Mouse (Mus musculus) megakaryocyte, embryonic 14.5 days (primary cell): ENCODE data around the gene Dlx5. TPM values are rescaled to one million over a fixed set of nuclear protein-coding genes. Genes with fewer than 3 reads are reported as not detected.

ENCODE experiments used
- H3K27me3 ChIP-seq: replicated peaks from 2 replicates; pipeline ENCODE3; 2012; ENCODE audit warnings: inconsistent platforms
- H3K36me3 ChIP-seq: replicated peaks from 2 replicates; pipeline ENCODE3; 2012; ENCODE audit warnings: low read length, inconsistent platforms, mixed read lengths
- H3K4me1 ChIP-seq: 2 replicates; pipeline ENCODE4 v1.6.1; 2012; ENCODE audit warnings: inconsistent platforms
- H3K4me3 ChIP-seq: replicated peaks from 2 replicates; pipeline ENCODE3; 2012; ENCODE audit warnings: moderate library complexity, mild to moderate bottlenecking, inconsistent platforms
- H3K9me3 ChIP-seq: 2 replicates; pipeline ENCODE4 v1.6.1; 2012; ENCODE audit warnings: inconsistent platforms
- FLI1 ChIP-seq: IDR thresholded peaks from 2 replicates; pipeline ENCODE4 v1.6.1; 2012; ENCODE audit warnings: low read length, inconsistent platforms, mixed read lengths
- GATA1 ChIP-seq: IDR thresholded peaks from 3 replicates; pipeline ENCODE4 v1.6.1; 2012; ENCODE audit warnings: mixed read lengths, low read length, inconsistent platforms, borderline replicate concordance
- polyA plus RNA-seq: library from polyadenylated mRNA; stranded (reverse); fragments of >175 nt; gene quantifications from 2 replicates; pipeline ENCODE4 v1.2.3, GENCODE M21; 2012; ENCODE audit warnings: low replicate concordance; ENCODE audit not compliant: insufficient read depth

Gene Dlx5
- polyA plus RNA-seq, 1 experiment, result not detected

GRCm38 (mm10) chr6:6854902-6855745 lies 26.8 kb downstream of the Dlx5 start:
- Histone ChIP-seq H3K27me3 (peaks cover 96% of the 10 kb centered on the region), H3K4me3 (no peak overlapping the region), H3K9me3 (peaks cover 12% of the 10 kb centered on the region), H3K4me1 (peaks cover 8% of the 10 kb centered on the region), H3K36me3 (no peaks in the 10 kb centered on the region)
- TF ChIP-seq FLI1, result no peak
- TF ChIP-seq GATA1, result no peak

- no peak overlapping the region for H3K4me3 ChIP-seq
- no peak for TF ChIP-seq FLI1
- TF ChIP-seq GATA1, result no peak
- H3K27me3 ChIP-seq, result peaks cover 94% of the 10 kb centered on the region
- H3K36me3 ChIP-seq, result no peaks in the 10 kb centered on the region
- peaks cover 12% of the 10 kb centered on the region for H3K9me3 ChIP-seq
- H3K4me1 ChIP-seq, result no peaks in the 10 kb centered on the region; the same call in 1 of the 2 replicates
These were observed 27.7 kb downstream of the Dlx5 start for GRCm38 (mm10) chr6:6854176-6854575.

- TF ChIP-seq FLI1 (no peak), GATA1 (no peak)
- no peaks in the 10 kb centered on the region for H3K36me3 ChIP-seq
- H3K9me3 ChIP-seq, result peaks cover 12% of the 10 kb centered on the region
- no peak overlapping the region for H3K4me3 ChIP-seq
- no peaks in the 10 kb centered on the region; the same call in 1 of the 2 replicates for H3K4me1 ChIP-seq
- peaks cover 93% of the 10 kb centered on the region for H3K27me3 ChIP-seq
These were observed 28.9 kb downstream of the Dlx5 start for GRCm38 (mm10) chr6:6852944-6853343.

- H3K27me3 ChIP-seq, result peaks cover 85% of the 10 kb centered on the region
- H3K9me3 ChIP-seq, result peaks cover 12% of the 10 kb centered on the region
- TF ChIP-seq FLI1 (no peak), GATA1 (no peak)
- no peaks in the 10 kb centered on the region for H3K36me3 ChIP-seq
- no peak overlapping the region for H3K4me3 ChIP-seq
- no peaks in the 10 kb centered on the region for H3K4me1 ChIP-seq
These were observed 30.7 kb downstream of the Dlx5 start for GRCm38 (mm10) chr6:6851166-6851565.

- Histone ChIP-seq H3K9me3 (peaks cover 12% of the 10 kb centered on the region), H3K36me3 (no peaks in the 10 kb centered on the region), H3K4me3 (no peak overlapping the region), H3K27me3 (peaks cover 78% of the 10 kb centered on the region), H3K4me1 (no peaks in the 10 kb centered on the region)
- TF ChIP-seq GATA1 (no peak), FLI1 (no peak)
These were observed 31.4 kb downstream of the Dlx5 start for GRCm38 (mm10) chr6:6850324-6851060.

GRCm38 (mm10) chr6:6849744-6850143 lies 32.1 kb downstream of the Dlx5 start:
- H3K9me3 ChIP-seq, result peaks cover 12% of the 10 kb centered on the region
- H3K4me3 ChIP-seq, result no peak overlapping the region
- H3K27me3 ChIP-seq, result peaks cover 70% of the 10 kb centered on the region
- H3K4me1 ChIP-seq, result no peaks in the 10 kb centered on the region
- TF ChIP-seq GATA1 (no peak), FLI1 (no peak)
- H3K36me3 ChIP-seq, result no peaks in the 10 kb centered on the region

GRCm38 (mm10) chr6:6848541-6848940 lies 33.3 kb downstream of the Dlx5 start:
- Histone ChIP-seq H3K36me3 (no peaks in the 10 kb centered on the region), H3K4me1 (no peaks in the 10 kb centered on the region), H3K27me3 (peaks cover 59% of the 10 kb centered on the region), H3K4me3 (no peak overlapping the region), H3K9me3 (peaks cover 12% of the 10 kb centered on the region)
- TF ChIP-seq GATA1, result no peak
- no peak for TF ChIP-seq FLI1

GRCm38 (mm10) chr6:6833301-6833700 lies 48.6 kb downstream of the Dlx5 start:
- Histone ChIP-seq H3K27me3 (peaks cover 2% of the 10 kb centered on the region), H3K9me3 (no peaks in the 10 kb centered on the region), H3K4me1 (no peaks in the 10 kb centered on the region), H3K36me3 (no peaks in the 10 kb centered on the region), H3K4me3 (no peak overlapping the region)
- TF ChIP-seq FLI1, result no peak
- TF ChIP-seq GATA1, result no peak

- Histone ChIP-seq H3K4me3 (no peak overlapping the region), H3K27me3 (no peaks in the 10 kb centered on the region), H3K36me3 (no peaks in the 10 kb centered on the region), H3K9me3 (no peaks in the 10 kb centered on the region), H3K4me1 (no peaks in the 10 kb centered on the region)
- TF ChIP-seq GATA1 (no peak), FLI1 (no peak)
These were observed 51.4 kb downstream of the Dlx5 start for GRCm38 (mm10) chr6:6830446-6830845.

Other genes with a start within 250 kb of the Dlx5 start
- not detected in 2 replicates for gene Dlx6, start 18.8 kb downstream of the Dlx5 start, polyA plus RNA-seq
- 0.54 TPM in 1 of 2 replicates, not detected in the other for gene Sdhaf3, start 73.9 kb upstream of the Dlx5 start, polyA plus RNA-seq